Mouse (Mus musculus): ENCODE data around the gene Col4a5.

GRCm38 (mm10) chrX:141729570-141729969, 254.4 kb downstream of the Col4a5 start:
- no peak for TF ChIP-seq GATA1 (IDR thresholded peaks at IDR 0.05; ENCODE audit: borderline replicate concordance, low read length)
- no peak for TF ChIP-seq FLI1 (IDR thresholded peaks at IDR 0.05; ENCODE audit: low read length)

All from megakaryocyte, embryonic 14.5 days (primary cell).